Mouse (Mus musculus): Measurements from ENCODE around the gene Urod. TPM values are rescaled to one million over a fixed set of nuclear protein-coding genes. Genes with fewer than 3 reads are reported as not detected.

The Urod gene
- total RNA-seq, 1 experiment = 65.8 TPM

DNA sequence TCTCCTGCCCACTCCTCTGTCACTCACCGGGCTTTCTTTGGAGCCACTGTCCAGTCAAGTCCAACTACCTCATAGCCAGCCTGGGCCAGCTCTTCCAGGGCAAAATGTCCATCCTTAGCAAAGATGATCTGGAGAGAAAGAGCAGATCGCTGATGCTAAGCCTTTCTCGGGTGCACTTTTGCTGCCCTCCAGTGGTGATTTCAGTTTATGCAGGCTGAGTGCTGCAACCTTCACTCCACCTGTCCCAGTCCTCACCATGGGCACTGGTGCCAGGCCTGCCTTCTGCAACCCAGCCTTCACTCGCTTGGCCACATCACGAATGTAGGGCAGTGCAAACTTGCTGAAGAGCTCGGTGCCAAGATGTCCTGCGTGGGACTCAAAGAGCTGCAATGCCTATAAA lies 2.8 kb downstream of the Urod start:
- Histone ChIP-seq H3K4me1 (ENCODE audit: control insufficient read depth in 2 of 2, insufficient read depth in 2 of 2, low read length in 2 of 2, poor library complexity in 1 of 2) (peaks cover 4 to 15% of the 10 kb centered on the region in 2 experiments; a peak in 2 of 4 replicates), H3K9ac (ENCODE audit: insufficient read depth, low read depth, low read length, poor library complexity, severe bottlenecking) (no peak overlapping the region), H3K27ac (ENCODE audit: insufficient read depth, low read depth, low read length, poor library complexity, severe bottlenecking) (no peak overlapping the region), H3K4me3 (ENCODE audit: insufficient read depth in 1 of 2, low read depth in 1 of 2, low read length in 2 of 2, poor library complexity in 1 of 2, severe bottlenecking in 1 of 2) (no peak overlapping the region), H3K36me3 (ENCODE audit: control insufficient read depth, insufficient read depth, low read length, poor library complexity, severe bottlenecking) (peaks cover 3% of the 10 kb centered on the region; the same call in 1 of the 2 replicates), H3K9me3 (ENCODE audit: control insufficient read depth, insufficient read depth, low read depth, low read length) (no peaks in the 10 kb centered on the region)
- in situ Hi-C loops (cut with MboI; ENCODE audit: low sequenced_read_pairs in 2 of 2, unreplicated experiment in 2 of 2) = loop anchor here (5.0 to 10.0 kb wide), 2 partner anchors 167 to 169 kb away; partner anchors contain the start of gene Hpdl (in 2 of the 2)
- peak; percentile 73 for DNase-seq (ENCODE audit: low read depth, low spot score)
- TF ChIP-seq MAFK (IDR thresholded peaks at IDR 0.05; ENCODE audit: insufficient read depth, low read depth, low read length) = 0 out of 2 replicates have a peak, but pooled peaks have one; percentile 44
- no peak for TF ChIP-seq ZNF384 (IDR thresholded peaks at IDR 0.05; ENCODE audit: low read depth, low read length)
- TF ChIP-seq ZC3H11A (IDR thresholded peaks at IDR 0.05; ENCODE audit: borderline replicate concordance, low read depth, low read length) = peak; percentile 72

DNA sequence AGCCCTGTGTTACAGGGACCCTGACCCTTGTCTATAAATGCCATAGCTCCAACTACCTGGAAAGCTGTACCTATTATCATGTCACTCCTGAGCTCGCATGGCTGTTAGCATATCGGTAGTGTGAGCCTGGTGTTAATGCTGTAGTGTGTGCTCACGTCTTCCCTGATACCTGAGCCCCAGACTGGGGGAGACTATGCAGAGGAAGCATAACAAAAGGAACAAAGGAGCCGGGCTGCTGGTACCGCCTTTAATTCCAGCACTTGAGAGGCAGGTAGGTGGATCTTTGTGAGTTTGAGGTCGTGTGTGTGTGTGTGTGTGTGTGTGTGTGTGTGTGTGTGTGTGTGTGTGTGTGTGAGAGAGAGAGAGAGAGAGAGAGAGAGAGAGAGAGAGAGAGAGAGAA lies 4.5 kb downstream of the Urod start:
- no peaks in the 10 kb centered on the region for H3K9me3 ChIP-seq (ENCODE audit: control insufficient read depth, insufficient read depth, low read depth, low read length)
- peaks cover 3% of the 10 kb centered on the region; the same call in 1 of the 2 replicates for H3K36me3 ChIP-seq (ENCODE audit: control insufficient read depth, insufficient read depth, low read length, poor library complexity, severe bottlenecking)
- no peak overlapping the region for H3K27ac ChIP-seq (ENCODE audit: insufficient read depth, low read depth, low read length, poor library complexity, severe bottlenecking)
- no peak for DNase-seq (ENCODE audit: low read depth, low spot score)
- TF ChIP-seq MAFK (IDR thresholded peaks at IDR 0.05; ENCODE audit: insufficient read depth, low read depth, low read length) (no peak), ZC3H11A (IDR thresholded peaks at IDR 0.05; ENCODE audit: borderline replicate concordance, low read depth, low read length) (no peak), ZNF384 (IDR thresholded peaks at IDR 0.05; ENCODE audit: low read depth, low read length) (no peak), CHD2 (IDR thresholded peaks at IDR 0.05; ENCODE audit: low read depth, low read length) (no peak), HCFC1 (IDR thresholded peaks at IDR 0.05; ENCODE audit: borderline replicate concordance, insufficient read depth, low read length) (no peak)
- H3K4me3 ChIP-seq (ENCODE audit: insufficient read depth in 1 of 2, low read depth in 1 of 2, low read length in 2 of 2, poor library complexity in 1 of 2, severe bottlenecking in 1 of 2) = no peak overlapping the region
- in situ Hi-C loops (cut with MboI; ENCODE audit: low sequenced_read_pairs in 2 of 2, unreplicated experiment in 2 of 2) = loop anchor here (5.0 to 10.0 kb wide), 2 partner anchors 165 to 167 kb away; partner anchors contain the start of gene Hpdl (in 2 of the 2)
- peaks cover 4 to 14% of the 10 kb centered on the region in 2 experiments; a peak in 2 of 4 replicates for H3K4me1 ChIP-seq (ENCODE audit: control insufficient read depth in 2 of 2, insufficient read depth in 2 of 2, low read length in 2 of 2, poor library complexity in 1 of 2)
- H3K9ac ChIP-seq (ENCODE audit: insufficient read depth, low read depth, low read length, poor library complexity, severe bottlenecking) = no peak overlapping the region

DNA sequence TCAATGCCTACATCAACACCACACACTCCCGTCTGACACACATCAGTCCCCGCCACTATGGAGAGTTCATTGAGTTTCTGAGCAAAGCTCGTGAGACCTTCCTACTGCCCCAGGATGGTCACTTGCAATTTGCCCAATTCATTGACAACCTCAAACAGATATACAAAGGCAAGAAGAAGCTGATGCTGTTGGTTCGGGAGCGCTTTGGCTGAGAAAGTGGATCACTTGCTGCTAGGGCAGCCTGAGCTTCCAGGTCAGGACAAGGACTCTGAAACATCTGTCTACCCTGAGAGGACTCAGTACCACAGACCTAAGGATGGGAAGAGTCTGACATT lies 7.1 kb downstream of the Urod start:
- H3K4me3 ChIP-seq (ENCODE audit: insufficient read depth in 1 of 2, low read depth in 1 of 2, low read length in 2 of 2, poor library complexity in 1 of 2, severe bottlenecking in 1 of 2) = 0 out of 4 replicates have a peak overlapping the region, but pooled peaks of 1 of the 2 experiments have one; percentile 2
- no peak for DNase-seq (ENCODE audit: low read depth, low spot score)
- in situ Hi-C loops (cut with MboI; ENCODE audit: low sequenced_read_pairs in 2 of 2, unreplicated experiment in 2 of 2) = no loop called here
- H3K9me3 ChIP-seq (ENCODE audit: control insufficient read depth, insufficient read depth, low read depth, low read length) = no peaks in the 10 kb centered on the region
- H3K4me1 ChIP-seq (ENCODE audit: control insufficient read depth in 2 of 2, insufficient read depth in 2 of 2, low read length in 2 of 2, poor library complexity in 1 of 2) = peaks cover 4 to 14% of the 10 kb centered on the region in 2 experiments; a peak in 2 of 4 replicates
- no peak overlapping the region for H3K27ac ChIP-seq (ENCODE audit: insufficient read depth, low read depth, low read length, poor library complexity, severe bottlenecking)
- TF ChIP-seq ZC3H11A (IDR thresholded peaks at IDR 0.05; ENCODE audit: borderline replicate concordance, low read depth, low read length) (no peak), MAFK (IDR thresholded peaks at IDR 0.05; ENCODE audit: insufficient read depth, low read depth, low read length) (no peak), CHD2 (IDR thresholded peaks at IDR 0.05; ENCODE audit: low read depth, low read length) (no peak), ZNF384 (IDR thresholded peaks at IDR 0.05; ENCODE audit: low read depth, low read length) (no peak), HCFC1 (IDR thresholded peaks at IDR 0.05; ENCODE audit: borderline replicate concordance, insufficient read depth, low read length) (no peak)
- peaks cover 3% of the 10 kb centered on the region; the same call in 1 of the 2 replicates for H3K36me3 ChIP-seq (ENCODE audit: control insufficient read depth, insufficient read depth, low read length, poor library complexity, severe bottlenecking)
- no peak overlapping the region for H3K9ac ChIP-seq (ENCODE audit: insufficient read depth, low read depth, low read length, poor library complexity, severe bottlenecking)

DNA sequence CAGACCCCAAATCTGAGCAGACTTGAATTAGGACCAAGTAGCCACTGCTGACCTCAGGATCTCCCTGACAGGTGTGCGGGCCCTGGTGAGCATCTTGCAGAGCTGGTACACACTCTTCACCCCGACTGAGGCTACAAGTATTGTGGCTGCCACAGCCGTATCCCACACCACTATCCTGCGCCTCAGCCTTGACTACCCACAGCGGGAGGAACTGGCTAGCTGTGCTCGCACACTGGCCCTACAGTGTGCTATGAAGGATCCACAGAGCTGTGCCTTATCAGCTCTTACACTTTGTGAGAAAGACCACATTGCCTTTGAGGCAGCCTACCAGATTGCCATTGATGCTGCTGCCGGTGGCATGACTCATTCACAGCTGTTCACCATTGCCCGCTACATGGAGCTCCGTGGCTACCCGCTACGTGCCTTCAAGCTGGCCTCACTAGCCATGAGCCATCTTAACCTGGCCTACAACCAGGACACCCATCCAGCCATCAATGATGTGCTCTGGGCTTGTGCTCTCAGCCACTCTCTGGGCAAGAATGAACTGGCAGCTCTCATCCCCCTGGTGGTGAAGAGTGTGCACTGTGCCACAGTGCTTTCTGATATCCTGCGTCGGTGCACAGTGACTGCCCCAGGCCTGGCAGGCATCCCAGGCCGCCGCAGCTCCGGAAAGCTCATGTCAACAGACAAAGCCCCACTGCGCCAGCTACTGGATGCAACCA lies 7.7 kb downstream of the Urod start:
- Histone ChIP-seq H3K27ac (ENCODE audit: insufficient read depth, low read depth, low read length, poor library complexity, severe bottlenecking) (no peak overlapping the region), H3K4me3 (ENCODE audit: insufficient read depth in 1 of 2, low read depth in 1 of 2, low read length in 2 of 2, poor library complexity in 1 of 2, severe bottlenecking in 1 of 2) (peak overlapping the region in 1 of 2 experiments; percentile 2; a peak in 1 of 4 replicates), H3K9ac (ENCODE audit: insufficient read depth, low read depth, low read length, poor library complexity, severe bottlenecking) (no peak overlapping the region), H3K9me3 (ENCODE audit: control insufficient read depth, insufficient read depth, low read depth, low read length) (no peaks in the 10 kb centered on the region), H3K36me3 (ENCODE audit: control insufficient read depth, insufficient read depth, low read length, poor library complexity, severe bottlenecking) (peaks cover 3% of the 10 kb centered on the region; the same call in 1 of the 2 replicates), H3K4me1 (ENCODE audit: control insufficient read depth in 2 of 2, insufficient read depth in 2 of 2, low read length in 2 of 2, poor library complexity in 1 of 2) (peaks cover 4 to 14% of the 10 kb centered on the region in 2 experiments; a peak in 2 of 4 replicates)
- in situ Hi-C loops (cut with MboI; ENCODE audit: low sequenced_read_pairs in 2 of 2, unreplicated experiment in 2 of 2) = no loop called here
- TF ChIP-seq ZC3H11A (IDR thresholded peaks at IDR 0.05; ENCODE audit: borderline replicate concordance, low read depth, low read length) (peak; percentile 64; the same call in 1 of the 2 replicates), ZNF384 (IDR thresholded peaks at IDR 0.05; ENCODE audit: low read depth, low read length) (no peak)
- DNase-seq (ENCODE audit: low read depth, low spot score) = peak; percentile 77
